In the genomic region with DNA sequence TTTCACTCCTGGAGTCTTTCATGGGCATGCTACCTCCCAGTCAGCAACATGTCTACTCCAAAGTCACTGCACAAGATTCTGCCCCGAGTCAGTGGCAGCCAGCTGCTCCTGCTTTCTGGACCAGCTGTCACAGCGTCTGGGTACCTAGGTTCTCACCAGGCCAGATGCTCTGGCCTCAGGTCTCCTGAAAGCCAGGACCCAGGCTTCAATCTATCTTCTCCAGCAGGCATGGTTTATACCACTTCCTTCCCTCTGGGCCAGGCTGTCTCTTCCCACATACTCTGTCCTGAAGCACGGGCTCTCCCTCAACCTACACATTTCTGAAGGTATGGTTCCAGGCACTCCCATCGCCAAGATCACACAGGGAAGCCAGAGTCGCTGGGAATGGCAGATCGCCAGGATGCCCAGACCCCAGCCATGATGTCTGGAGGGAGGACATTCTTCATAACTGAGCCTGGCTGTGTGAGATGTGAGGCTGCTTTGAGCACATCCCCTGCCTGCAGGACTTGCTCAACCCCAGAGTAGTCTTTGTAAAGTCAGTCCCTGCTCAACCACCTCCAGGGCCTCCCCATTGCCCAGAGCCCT, we compare ENCODE assay signal across 21 mouse cellular contexts. TPM values are rescaled to one million over a fixed set of nuclear protein-coding genes. Genes with fewer than 3 reads are reported as not detected.
DNase-seq lines count a peak whose midpoint lies in the region; ATAC-seq lines count a peak whose summit lies in the region.
"Had no signal": no experiment of that assay in that cellular context is flagged by ENCODE, and none has a peak within 500 bp of the region (broad histone marks: within the 10 kb centered on the region; RNA-seq: fewer than 3 reads in every experiment).

No protein-coding gene starts in this region.

- no peak overlapping the region for H3K4me3 ChIP-seq in heart, embryonic 14.5 days (ENCODE audit: control insufficient read depth in 1 of 2, insufficient read depth in 1 of 2, low read depth in 1 of 2, low read length in 2 of 2)
- no peak overlapping the region for H3K4me3 ChIP-seq in limb, embryonic 13.5 days
- H3K4me3 ChIP-seq in limb, embryonic 10.5 days, result no peak overlapping the region
- H3K4me3 ChIP-seq: embryonic facial prominence, embryonic 13.5 days; forebrain, embryonic 12.5 days; heart, adult 2 months; hindbrain, embryonic 13.5 days had no signal

- H3K36me3 ChIP-seq in heart, embryonic 14.5 days (ENCODE audit: control insufficient read depth, insufficient read depth, low read length), result no peaks in the 10 kb centered on the region
- no peaks in the 10 kb centered on the region for H3K36me3 ChIP-seq in limb, embryonic 13.5 days
- no peaks in the 10 kb centered on the region for H3K36me3 ChIP-seq in limb, embryonic 10.5 days
- H3K36me3 ChIP-seq: embryonic facial prominence, embryonic 13.5 days; forebrain, embryonic 12.5 days; hindbrain, embryonic 13.5 days had no signal

- peaks cover 5 to 10% of the 10 kb centered on the region in 2 experiments; a peak in 2 of 4 replicates for H3K4me1 ChIP-seq in heart, embryonic 14.5 days (ENCODE audit: control insufficient read depth in 2 of 2, insufficient read depth in 2 of 2, low read length in 2 of 2)
- peaks cover 14% of the 10 kb centered on the region for H3K4me1 ChIP-seq in limb, embryonic 13.5 days
- peaks cover 7% of the 10 kb centered on the region; the same call in 1 of the 2 replicates for H3K4me1 ChIP-seq in limb, embryonic 10.5 days
- H3K4me1 ChIP-seq: forebrain, embryonic 12.5 days had no signal

- no peaks in the 10 kb centered on the region for H3K9me3 ChIP-seq in heart, embryonic 14.5 days (ENCODE audit: control insufficient read depth, low read length)
- no peaks in the 10 kb centered on the region for H3K9me3 ChIP-seq in limb, embryonic 13.5 days
- no peaks in the 10 kb centered on the region for H3K9me3 ChIP-seq in limb, embryonic 10.5 days (replicated peaks)
- H3K9me3 ChIP-seq: embryonic facial prominence, embryonic 13.5 days; forebrain, embryonic 12.5 days; hindbrain, embryonic 13.5 days had no signal

- H3K27ac ChIP-seq in heart, embryonic 14.5 days (replicated peaks in 1 of 2; ENCODE audit: control insufficient read depth in 1 of 2, insufficient read depth in 1 of 2, low read depth in 2 of 2, low read length in 2 of 2), result no peak overlapping the region
- H3K27ac ChIP-seq in limb, embryonic 13.5 days, result no peak overlapping the region
- H3K27ac ChIP-seq in limb, embryonic 10.5 days, result no peak overlapping the region
- H3K27ac ChIP-seq: embryonic facial prominence, embryonic 13.5 days; forebrain, embryonic 12.5 days; heart, adult 2 months; hindbrain, embryonic 13.5 days had no signal

- H3K9ac ChIP-seq in heart, embryonic 14.5 days (ENCODE audit: low read length), result 0 out of 2 replicates have a peak overlapping the region, but pooled peaks have one; percentile 25
- peak overlapping the region; percentile 1; the same call in 1 of the 2 replicates for H3K9ac ChIP-seq in limb, embryonic 13.5 days
- H3K9ac ChIP-seq: embryonic facial prominence, embryonic 13.5 days; forebrain, embryonic 12.5 days; hindbrain, embryonic 13.5 days had no signal

- ATAC-seq in heart, embryonic 14.5 days (ENCODE audit: insufficient number of reproducible peaks, insufficient read depth, low FRiP score, low read depth), result no peak
- ATAC-seq in limb, embryonic 13.5 days (ENCODE audit: low FRiP score, low read depth), result no peak
- ATAC-seq in granulocyte monocyte progenitor cell, adult 5-6 weeks (replicated peaks; ENCODE audit: poor library complexity, severe bottlenecking), result 0 out of 2 replicates have a peak, but pooled peaks have one; percentile 23
- ATAC-seq: forebrain, embryonic 16.5 days; inflammation-experienced regulatory T-cells, adult 6 months had no signal

- 54% methylated on average over 6 of the region's 6 CpGs for WGBS in heart, embryonic 14.5 days
- WGBS in limb, embryonic 13.5 days, result 57% methylated on average over 6 of the region's 6 CpGs
- WGBS in limb, embryonic 10.5 days, result 76% methylated on average over 6 of the region's 6 CpGs

- intact Hi-C loops in heart, postnatal 36 days (cut with DNase I), result no loop called here

- DNase-seq in heart, postnatal 36 days, result no peak
- DNase-seq in limb, embryonic 10.5 days (ENCODE audit: low spot score), result no peak
- DNase-seq in layer of hippocampus, adult 8-10 months (ENCODE audit: low spot score in 2 of 2), result no peak
- no peak for DNase-seq in c-Kit-positive CD71-positive TER-119-positive erythroid progenitor cells, embryonic 14.5 days (ENCODE audit: low spot score)
- DNase-seq: adrenal gland, adult 2 months; adrenal gland, postnatal 25 days; cerebellum, adult 2 months; gastrocnemius, postnatal 10 days; heart, adult 2 months had no signal

- no peaks in the 10 kb centered on the region for H3K27me3 ChIP-seq in heart, embryonic 14.5 days (ENCODE audit: control insufficient read depth, insufficient read depth, low read length)
- no peaks in the 10 kb centered on the region for H3K27me3 ChIP-seq in limb, embryonic 13.5 days
- no peaks in the 10 kb centered on the region for H3K27me3 ChIP-seq in limb, embryonic 10.5 days (ENCODE audit: low read depth, poor library complexity, severe bottlenecking)
- H3K27me3 ChIP-seq: embryonic facial prominence, embryonic 13.5 days; forebrain, embryonic 12.5 days; hindbrain, embryonic 13.5 days had no signal

- H3K4me2 ChIP-seq in heart, embryonic 14.5 days (ENCODE audit: low read length), result no peak overlapping the region
- no peak overlapping the region for H3K4me2 ChIP-seq in limb, embryonic 13.5 days (replicated peaks)
- H3K4me2 ChIP-seq: embryonic facial prominence, embryonic 13.5 days; forebrain, embryonic 12.5 days; heart, embryonic 11.5 days; hindbrain, embryonic 13.5 days had no signal

RNA-seq across cellular contexts. Expression of a gene that starts 17.2 kb away (rescaled TPM):
- 0.71 and 1.00 TPM in 2 replicates for polyA plus RNA-seq in heart, embryonic 14.5 days (2014; fragmentation: Nextera tagmentation; extraction: Ambion mirVana)
- under 1 TPM; 0.64 to 0.98 TPM for total RNA-seq in heart, postnatal 36 days (2021)
- polyA plus RNA-seq in limb, embryonic 13.5 days (2015; fragmentation: Nextera tagmentation; extraction: Ambion mirVana), result 0.31 and 0.61 TPM in 2 replicates
- 0.04 TPM in 1 of 2 replicates, not detected in the other for polyA plus RNA-seq in limb, embryonic 10.5 days (2016; fragmentation: Nextera tagmentation; extraction: Ambion mirVana)
- total RNA-seq in granulocyte monocyte progenitor cell, adult 5-6 weeks (2014; fragmentation: Nextera tagmentation), result 8.2 and 8.5 TPM in 2 replicates
- total RNA-seq in granulocyte monocyte progenitor cell, adult 5-6 weeks (2017), result 8.6 and 10.0 TPM in 2 replicates
- under 1 TPM; 0.61 to 0.93 (median 0.63) TPM for total RNA-seq in layer of hippocampus, adult 8-10 months (2022)
- total RNA-seq: CH12.LX had no signal
- polyA plus RNA-seq: heart, embryonic 11.5 days had no signal

RNA-seq across cellular contexts. Expression of a gene that starts 21.2 kb away (rescaled TPM):
- 0.40 TPM in 1 of 2 replicates, not detected in the other for polyA plus RNA-seq in heart, embryonic 14.5 days (2014; fragmentation: Nextera tagmentation; extraction: Ambion mirVana)
- total RNA-seq in heart, postnatal 36 days (2021), result not detected
- polyA plus RNA-seq in limb, embryonic 13.5 days (2015; fragmentation: Nextera tagmentation; extraction: Ambion mirVana), result 0.64 TPM in 1 of 2 replicates, not detected in the other
- not detected in 2 replicates for polyA plus RNA-seq in limb, embryonic 10.5 days (2016; fragmentation: Nextera tagmentation; extraction: Ambion mirVana)
- not detected in 2 replicates for total RNA-seq in granulocyte monocyte progenitor cell, adult 5-6 weeks (2014; fragmentation: Nextera tagmentation)
- not detected in 2 replicates for total RNA-seq in granulocyte monocyte progenitor cell, adult 5-6 weeks (2017)
- not detected for total RNA-seq in layer of hippocampus, adult 8-10 months (2022)
- total RNA-seq: CH12.LX; gastrocnemius, postnatal 10 days; gastrocnemius, postnatal 4 days; heart, adult 2 months; heart, postnatal 25 days had no signal
- polyA plus RNA-seq: forebrain, embryonic 12.5 days; heart, embryonic 11.5 days; inflammation-experienced regulatory T-cells, adult 6 months had no signal

RNA-seq across cellular contexts. Expression of a gene that starts 42.6 kb away (rescaled TPM):
- 5.2 and 5.3 TPM in 2 replicates for polyA plus RNA-seq in heart, embryonic 14.5 days (2014; fragmentation: Nextera tagmentation; extraction: Ambion mirVana)
- 1 to 10 TPM; 8.1 to 8.7 TPM for total RNA-seq in heart, postnatal 36 days (2021)
- polyA plus RNA-seq in limb, embryonic 13.5 days (2015; fragmentation: Nextera tagmentation; extraction: Ambion mirVana), result 10.0 and 11.1 TPM in 2 replicates
- polyA plus RNA-seq in limb, embryonic 10.5 days (2016; fragmentation: Nextera tagmentation; extraction: Ambion mirVana), result 10.3 and 11.5 TPM in 2 replicates
- 5.4 and 6.9 TPM in 2 replicates for total RNA-seq in granulocyte monocyte progenitor cell, adult 5-6 weeks (2014; fragmentation: Nextera tagmentation)
- total RNA-seq in granulocyte monocyte progenitor cell, adult 5-6 weeks (2017), result 1.6 and 2.2 TPM in 2 replicates
- 10 to 100 TPM; 14.7 to 16.9 (median 15.8) TPM for total RNA-seq in layer of hippocampus, adult 8-10 months (2022)

RNA-seq across cellular contexts. Expression of a gene that starts 42.9 kb away (rescaled TPM):
- polyA plus RNA-seq in heart, embryonic 14.5 days (2014; fragmentation: Nextera tagmentation; extraction: Ambion mirVana), result 24.9 and 26.1 TPM in 2 replicates
- 10 to 100 TPM; 13.6 to 18.9 TPM for total RNA-seq in heart, postnatal 36 days (2021)
- 43.5 and 46.0 TPM in 2 replicates for polyA plus RNA-seq in limb, embryonic 13.5 days (2015; fragmentation: Nextera tagmentation; extraction: Ambion mirVana)
- 42.0 and 45.2 TPM in 2 replicates for polyA plus RNA-seq in limb, embryonic 10.5 days (2016; fragmentation: Nextera tagmentation; extraction: Ambion mirVana)
- total RNA-seq in granulocyte monocyte progenitor cell, adult 5-6 weeks (2014; fragmentation: Nextera tagmentation), result 41.5 and 44.1 TPM in 2 replicates
- 31.4 and 36.8 TPM in 2 replicates for total RNA-seq in granulocyte monocyte progenitor cell, adult 5-6 weeks (2017)
- total RNA-seq in layer of hippocampus, adult 8-10 months (2022), result 10 to 100 TPM in 3 of 4 experiments, 1 to 10 TPM in 1; 9.8 to 16.5 (median 12.9) TPM

Comparison
In these comparisons a context has a peak if more than half of its experiments do, and no peak if none do; other contexts are left out.
1. RNA of a gene that starts 17.2 kb away (total RNA-seq): 8.2 to 10.0 TPM in granulocyte monocyte progenitor cell, adult 5-6 weeks; 0.64 to 0.98 TPM in heart, postnatal 36 days and 0.61 to 0.93 TPM in layer of hippocampus, adult 8-10 months; every median in the first group is over 4 times any median in the second.